In the genomic region with DNA sequence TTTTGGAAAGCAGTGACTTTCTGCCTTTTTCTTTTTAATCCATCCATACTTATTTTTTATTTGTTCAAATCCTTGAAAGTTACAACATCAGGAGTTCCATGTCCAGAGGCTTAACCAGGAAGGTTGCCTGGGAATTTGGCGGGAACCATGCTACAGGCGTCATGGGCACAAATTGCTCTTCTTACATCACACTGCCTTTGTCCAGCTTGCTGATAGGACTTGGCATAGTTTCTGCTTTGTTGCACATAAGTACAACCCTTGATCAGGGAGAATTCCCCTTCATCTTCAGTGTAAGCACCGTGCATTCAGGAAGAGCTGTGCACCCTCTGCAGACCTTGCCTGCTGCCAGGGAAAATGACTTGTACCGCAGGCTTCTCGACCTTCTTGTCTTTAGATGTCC, we compare ENCODE assay signal across 23 mouse cellular contexts.
"Had no signal": no experiment of that assay in that cellular context is flagged by ENCODE, and none has a peak within 500 bp of the region (broad histone marks: within the 10 kb centered on the region; RNA-seq: fewer than 3 reads in every experiment).

No protein-coding gene starts in this region.

- H3K27ac ChIP-seq: embryonic facial prominence, embryonic 10.5 days; embryonic facial prominence, embryonic 12.5 days; embryonic facial prominence, embryonic 13.5 days; embryonic facial prominence, embryonic 15.5 days; forebrain, embryonic 10.5 days; forebrain, embryonic 12.5 days; forebrain, embryonic 13.5 days; forebrain, embryonic 15.5 days; gastrocnemius, adult 2 months; heart, adult 2 months had no signal

- DNase-seq: cerebellum, adult 9-10 months; cerebellum, postnatal 10 days; cerebellum, postnatal 14 days; cerebellum, postnatal 25 days; cerebellum, postnatal 36 days; embryo, embryonic 11 days; forebrain, postnatal 0 days; gastrocnemius, adult 2 months; gastrocnemius, postnatal 10 days; gastrocnemius, postnatal 14 days; gastrocnemius, postnatal 25 days; gastrocnemius, postnatal 36 days; heart, adult 18-20 months; heart, adult 2 months had no signal

- H3K27me3 ChIP-seq: embryonic facial prominence, embryonic 12.5 days; embryonic facial prominence, embryonic 13.5 days; embryonic facial prominence, embryonic 15.5 days; forebrain, embryonic 12.5 days; forebrain, embryonic 13.5 days; forebrain, embryonic 15.5 days had no signal

- H3K9ac ChIP-seq: embryonic facial prominence, embryonic 12.5 days; embryonic facial prominence, embryonic 13.5 days; embryonic facial prominence, embryonic 15.5 days; forebrain, embryonic 12.5 days; forebrain, embryonic 13.5 days; forebrain, embryonic 15.5 days; forebrain, postnatal 0 days had no signal

- H3K36me3 ChIP-seq: embryonic facial prominence, embryonic 12.5 days; embryonic facial prominence, embryonic 15.5 days had no signal

- H3K4me3 ChIP-seq: embryonic facial prominence, embryonic 10.5 days; embryonic facial prominence, embryonic 12.5 days; embryonic facial prominence, embryonic 13.5 days; embryonic facial prominence, embryonic 15.5 days; erythroblast, embryonic 14.5 days; forebrain, embryonic 10.5 days; forebrain, embryonic 12.5 days; forebrain, embryonic 13.5 days; forebrain, embryonic 15.5 days; gastrocnemius, adult 2 months; heart, adult 2 months had no signal

- H3K4me1 ChIP-seq: embryonic facial prominence, embryonic 12.5 days; embryonic facial prominence, embryonic 15.5 days had no signal
